Mouse (Mus musculus): ENCODE measurements around the gene Pde3a. TPM values are rescaled to one million over a fixed set of nuclear protein-coding genes. Genes with fewer than 3 reads are reported as not detected.

Gene Pde3a
- polyA plus RNA-seq, 1 experiment from 2014 or later = 4.8 TPM

- H3K27me3 ChIP-seq (ENCODE audit: control insufficient read depth, insufficient read depth, low read depth, low read length) = no peaks in the 10 kb centered on the region
- no peak overlapping the region for H3K9ac ChIP-seq (ENCODE audit: low read length)
- ATAC-seq (ENCODE audit: low read depth) = no peak
- H3K4me1 ChIP-seq (replicated peaks; ENCODE audit: control insufficient read depth, insufficient read depth, low read length) = no peaks in the 10 kb centered on the region
- H3K4me3 ChIP-seq (ENCODE audit: low read length) = no peak overlapping the region
- 53% methylated on average over 3 of the region's 3 CpGs for WGBS
- H3K36me3 ChIP-seq (ENCODE audit: control insufficient read depth, insufficient read depth, low read length) = no peaks in the 10 kb centered on the region
- no peaks in the 10 kb centered on the region for H3K9me3 ChIP-seq (ENCODE audit: control insufficient read depth, low read length)
- no peak overlapping the region for H3K27ac ChIP-seq (ENCODE audit: low read length)
- no peak overlapping the region for H3K4me2 ChIP-seq (ENCODE audit: low read depth, low read length)
These were observed 252.1 kb downstream of the Pde3a start for GRCm38 (mm10) chr6:141501171-141501570.

- Histone ChIP-seq H3K9ac (ENCODE audit: low read length) (no peak overlapping the region), H3K9me3 (ENCODE audit: control insufficient read depth, low read length) (no peaks in the 10 kb centered on the region), H3K36me3 (ENCODE audit: control insufficient read depth, insufficient read depth, low read length) (no peaks in the 10 kb centered on the region), H3K4me2 (ENCODE audit: low read depth, low read length) (no peak overlapping the region), H3K4me3 (ENCODE audit: low read length) (no peak overlapping the region), H3K4me1 (replicated peaks; ENCODE audit: control insufficient read depth, insufficient read depth, low read length) (no peaks in the 10 kb centered on the region), H3K27ac (ENCODE audit: low read length) (no peak overlapping the region), H3K27me3 (ENCODE audit: control insufficient read depth, insufficient read depth, low read depth, low read length) (no peaks in the 10 kb centered on the region)
- no peak for ATAC-seq (ENCODE audit: low read depth)
- 49% methylated on average over 2 of the region's 2 CpGs for WGBS
These were observed 273.5 kb downstream of the Pde3a start for GRCm38 (mm10) chr6:141522541-141522940.

- WGBS = 34% methylated on average over 2 of the region's 2 CpGs
- Histone ChIP-seq H3K36me3 (ENCODE audit: control insufficient read depth, insufficient read depth, low read length) (no peaks in the 10 kb centered on the region), H3K4me1 (replicated peaks; ENCODE audit: control insufficient read depth, insufficient read depth, low read length) (no peaks in the 10 kb centered on the region), H3K4me2 (ENCODE audit: low read depth, low read length) (no peak within 1 kb of the TSS), H3K27ac (ENCODE audit: low read length) (no peak within 1 kb of the TSS), H3K4me3 (ENCODE audit: low read length) (no peak within 1 kb of the TSS), H3K9ac (ENCODE audit: low read length) (no peak within 1 kb of the TSS), H3K27me3 (ENCODE audit: control insufficient read depth, insufficient read depth, low read depth, low read length) (no peaks in the 10 kb centered on the region), H3K9me3 (ENCODE audit: control insufficient read depth, low read length) (no peaks in the 10 kb centered on the region)
- no peak for ATAC-seq (ENCODE audit: low read depth)
These were observed 274.9 kb downstream of the Pde3a start, which contains the start of gene Slco1c1 for GRCm38 (mm10) chr6:141523747-141524640. TSS of gene Slco1c1 (plus strand) at chr6:141524368.

- H3K4me3 ChIP-seq (ENCODE audit: low read length) = no peak overlapping the region
- H3K36me3 ChIP-seq (ENCODE audit: control insufficient read depth, insufficient read depth, low read length) = no peaks in the 10 kb centered on the region
- H3K27ac ChIP-seq (ENCODE audit: low read length) = no peak overlapping the region
- no peak overlapping the region for H3K9ac ChIP-seq (ENCODE audit: low read length)
- ATAC-seq (ENCODE audit: low read depth) = no peak
- no peaks in the 10 kb centered on the region for H3K4me1 ChIP-seq (replicated peaks; ENCODE audit: control insufficient read depth, insufficient read depth, low read length)
- H3K9me3 ChIP-seq (ENCODE audit: control insufficient read depth, low read length) = no peaks in the 10 kb centered on the region
- no peaks in the 10 kb centered on the region for H3K27me3 ChIP-seq (ENCODE audit: control insufficient read depth, insufficient read depth, low read depth, low read length)
- 89% methylated on average over 1 of the region's 1 CpGs for WGBS
- H3K4me2 ChIP-seq (ENCODE audit: low read depth, low read length) = no peak overlapping the region
These were observed 276.7 kb downstream of the Pde3a start for GRCm38 (mm10) chr6:141525787-141526186.

- H3K4me1 ChIP-seq (replicated peaks; ENCODE audit: control insufficient read depth, insufficient read depth, low read length) = no peaks in the 10 kb centered on the region
- H3K4me3 ChIP-seq (ENCODE audit: low read length) = no peak overlapping the region
- no peaks in the 10 kb centered on the region for H3K9me3 ChIP-seq (ENCODE audit: control insufficient read depth, low read length)
- H3K27ac ChIP-seq (ENCODE audit: low read length) = no peak overlapping the region
- WGBS = 65% methylated on average over 6 of the region's 6 CpGs
- ATAC-seq (ENCODE audit: low read depth) = no peak
- no peaks in the 10 kb centered on the region for H3K27me3 ChIP-seq (ENCODE audit: control insufficient read depth, insufficient read depth, low read depth, low read length)
- H3K36me3 ChIP-seq (ENCODE audit: control insufficient read depth, insufficient read depth, low read length) = no peaks in the 10 kb centered on the region
- H3K9ac ChIP-seq (ENCODE audit: low read length) = no peak overlapping the region
- no peak overlapping the region for H3K4me2 ChIP-seq (ENCODE audit: low read depth, low read length)
These were observed 281.8 kb downstream of the Pde3a start for GRCm38 (mm10) chr6:141530865-141531264.

- H3K9me3 ChIP-seq (ENCODE audit: control insufficient read depth, low read length) = no peaks in the 10 kb centered on the region
- no peak overlapping the region for H3K4me3 ChIP-seq (ENCODE audit: low read length)
- no peaks in the 10 kb centered on the region for H3K36me3 ChIP-seq (ENCODE audit: control insufficient read depth, insufficient read depth, low read length)
- no peak overlapping the region for H3K9ac ChIP-seq (ENCODE audit: low read length)
- WGBS = 18% methylated on average over 3 of the region's 3 CpGs
- ATAC-seq (ENCODE audit: low read depth) = no peak
- H3K4me2 ChIP-seq (ENCODE audit: low read depth, low read length) = no peak overlapping the region
- H3K27me3 ChIP-seq (ENCODE audit: control insufficient read depth, insufficient read depth, low read depth, low read length) = no peaks in the 10 kb centered on the region
- H3K27ac ChIP-seq (ENCODE audit: low read length) = no peak overlapping the region
- no peaks in the 10 kb centered on the region for H3K4me1 ChIP-seq (replicated peaks; ENCODE audit: control insufficient read depth, insufficient read depth, low read length)
These were observed 288.2 kb downstream of the Pde3a start for GRCm38 (mm10) chr6:141537298-141537697.

- Histone ChIP-seq H3K9me3 (ENCODE audit: control insufficient read depth, low read length) (no peaks in the 10 kb centered on the region), H3K36me3 (ENCODE audit: control insufficient read depth, insufficient read depth, low read length) (no peaks in the 10 kb centered on the region), H3K4me3 (ENCODE audit: low read length) (no peak overlapping the region), H3K4me2 (ENCODE audit: low read depth, low read length) (no peak overlapping the region), H3K27ac (ENCODE audit: low read length) (no peak overlapping the region), H3K9ac (ENCODE audit: low read length) (no peak overlapping the region), H3K27me3 (ENCODE audit: control insufficient read depth, insufficient read depth, low read depth, low read length) (no peaks in the 10 kb centered on the region), H3K4me1 (replicated peaks; ENCODE audit: control insufficient read depth, insufficient read depth, low read length) (no peaks in the 10 kb centered on the region)
- WGBS = 61% methylated on average over 1 of the region's 1 CpGs
- ATAC-seq (ENCODE audit: low read depth) = no peak
These were observed 292.1 kb downstream of the Pde3a start for GRCm38 (mm10) chr6:141541136-141541535.

- no peaks in the 10 kb centered on the region for H3K4me1 ChIP-seq (replicated peaks; ENCODE audit: control insufficient read depth, insufficient read depth, low read length)
- no peaks in the 10 kb centered on the region for H3K9me3 ChIP-seq (ENCODE audit: control insufficient read depth, low read length)
- no peak for ATAC-seq (ENCODE audit: low read depth)
- no peak overlapping the region for H3K27ac ChIP-seq (ENCODE audit: low read length)
- WGBS = 59% methylated on average over 7 of the region's 7 CpGs
- no peak overlapping the region for H3K4me3 ChIP-seq (ENCODE audit: low read length)
- no peaks in the 10 kb centered on the region for H3K36me3 ChIP-seq (ENCODE audit: control insufficient read depth, insufficient read depth, low read length)
- no peak overlapping the region for H3K4me2 ChIP-seq (ENCODE audit: low read depth, low read length)
- no peaks in the 10 kb centered on the region for H3K27me3 ChIP-seq (ENCODE audit: control insufficient read depth, insufficient read depth, low read depth, low read length)
- no peak overlapping the region for H3K9ac ChIP-seq (ENCODE audit: low read length)
These were observed 294.3 kb downstream of the Pde3a start for GRCm38 (mm10) chr6:141543344-141543743.
